ENCODE assay signal across 27 mouse cellular contexts in genomic region chr5:118011796-118012195, GRCm38 (mm10). TPM values are rescaled to one million over a fixed set of nuclear protein-coding genes. Genes with fewer than 3 reads are reported as not detected.
DNase-seq lines count a peak whose midpoint lies in the region; ATAC-seq and TF ChIP-seq lines count a peak whose summit lies in the region.
"Had no signal": no experiment of that assay in that cellular context is flagged by ENCODE, and none has a peak within 500 bp of the region (broad histone marks: within the 10 kb centered on the region; RNA-seq: fewer than 3 reads in every experiment).

No protein-coding gene starts in this region.

- WGBS in hindbrain, embryonic 16.5 days = 40% methylated on average over 7 of the region's 7 CpGs
- WGBS in hindbrain, embryonic 11.5 days = 74% methylated on average over 7 of the region's 7 CpGs
- 54% methylated on average over 7 of the region's 7 CpGs for WGBS in neural tube, embryonic 13.5 days
- 37% methylated on average over 7 of the region's 7 CpGs for WGBS in hindbrain, postnatal 0 days

- peaks cover 8% of the 10 kb centered on the region for H3K36me3 ChIP-seq in hindbrain, embryonic 16.5 days (ENCODE audit: control insufficient read depth, insufficient read depth, low read length)
- 0 out of 2 replicates have a peak, but pooled peaks cover 4% of the 10 kb centered on the region for H3K36me3 ChIP-seq in hindbrain, embryonic 11.5 days (ENCODE audit: control insufficient read depth, insufficient read depth, low read length)
- peaks cover 35% of the 10 kb centered on the region for H3K36me3 ChIP-seq in neural tube, embryonic 13.5 days
- peaks cover 34% of the 10 kb centered on the region for H3K36me3 ChIP-seq in hindbrain, postnatal 0 days (ENCODE audit: insufficient read depth, low read length)

- H3K9me3 ChIP-seq in hindbrain, embryonic 16.5 days (ENCODE audit: control insufficient read depth, low read length) = no peaks in the 10 kb centered on the region
- H3K9me3 ChIP-seq in hindbrain, embryonic 11.5 days (ENCODE audit: control insufficient read depth, low read length) = no peaks in the 10 kb centered on the region
- no peaks in the 10 kb centered on the region for H3K9me3 ChIP-seq in neural tube, embryonic 13.5 days
- H3K9me3 ChIP-seq in hindbrain, postnatal 0 days (ENCODE audit: low read length) = no peaks in the 10 kb centered on the region
- H3K9me3 ChIP-seq: G1E; heart, embryonic 10.5 days; intestine, embryonic 15.5 days; limb, embryonic 12.5 days; liver, embryonic 13.5 days; neural tube, embryonic 12.5 days; stomach, embryonic 15.5 days had no signal

- no peak overlapping the region for H3K9ac ChIP-seq in hindbrain, embryonic 16.5 days (ENCODE audit: low read depth, low read length)
- no peak overlapping the region for H3K9ac ChIP-seq in hindbrain, embryonic 11.5 days (ENCODE audit: low read depth, low read length)
- H3K9ac ChIP-seq in neural tube, embryonic 13.5 days = no peak overlapping the region
- H3K9ac ChIP-seq in hindbrain, postnatal 0 days (replicated peaks; ENCODE audit: low read length) = no peak overlapping the region
- H3K9ac ChIP-seq: intestine, embryonic 15.5 days; limb, embryonic 12.5 days; liver, embryonic 13.5 days; neural tube, embryonic 12.5 days; stomach, embryonic 15.5 days had no signal

- intact Hi-C loops in gastrocnemius, postnatal 14 days (cut with DNase I; ENCODE audit: low total_unique reads) = no loop called here

- no peak overlapping the region for H3K4me2 ChIP-seq in hindbrain, embryonic 16.5 days (ENCODE audit: low read length)
- H3K4me2 ChIP-seq in hindbrain, embryonic 11.5 days (replicated peaks; ENCODE audit: low read depth, low read length) = no peak overlapping the region
- no peak overlapping the region for H3K4me2 ChIP-seq in neural tube, embryonic 13.5 days
- no peak overlapping the region for H3K4me2 ChIP-seq in hindbrain, postnatal 0 days (ENCODE audit: low read depth, low read length)
- H3K4me2 ChIP-seq: intestine, embryonic 15.5 days; limb, embryonic 12.5 days; liver, embryonic 13.5 days; neural tube, embryonic 12.5 days; stomach, embryonic 15.5 days had no signal

- H3K4me3 ChIP-seq in hindbrain, embryonic 16.5 days (ENCODE audit: low read length) = no peak overlapping the region
- no peak overlapping the region for H3K4me3 ChIP-seq in hindbrain, embryonic 11.5 days (ENCODE audit: low read depth, low read length)
- H3K4me3 ChIP-seq in neural tube, embryonic 13.5 days = no peak overlapping the region
- no peak overlapping the region for H3K4me3 ChIP-seq in hindbrain, postnatal 0 days (ENCODE audit: low read length)
- H3K4me3 ChIP-seq: gastrocnemius, adult 2 months; heart, embryonic 10.5 days; intestine, embryonic 15.5 days; limb, embryonic 12.5 days; liver, embryonic 13.5 days; neural tube, embryonic 12.5 days; stomach, embryonic 15.5 days had no signal

- ATAC-seq in hindbrain, embryonic 16.5 days = 0 out of 2 replicates have a peak, but pooled peaks have one; percentile 38
- no peak for ATAC-seq in hindbrain, embryonic 11.5 days (ENCODE audit: low FRiP score)
- no peak for ATAC-seq in neural tube, embryonic 13.5 days (ENCODE audit: low read depth)
- ATAC-seq in hindbrain, postnatal 0 days = peak; percentile 58; the same call in 1 of the 2 replicates
- ATAC-seq: intestine, embryonic 15.5 days; Patski had no signal

- peaks cover 7% of the 10 kb centered on the region for H3K4me1 ChIP-seq in hindbrain, embryonic 16.5 days (ENCODE audit: control insufficient read depth, insufficient read depth, low read depth, low read length)
- 0 out of 2 replicates have a peak, but pooled peaks cover 2% of the 10 kb centered on the region for H3K4me1 ChIP-seq in hindbrain, embryonic 11.5 days (replicated peaks; ENCODE audit: control insufficient read depth, insufficient read depth, low read length)
- peaks cover 41% of the 10 kb centered on the region for H3K4me1 ChIP-seq in neural tube, embryonic 13.5 days (replicated peaks)
- H3K4me1 ChIP-seq in hindbrain, postnatal 0 days (ENCODE audit: insufficient read depth, low read length) = peaks cover 3% of the 10 kb centered on the region; the same call in 1 of the 2 replicates
- H3K4me1 ChIP-seq: liver, embryonic 13.5 days; stomach, embryonic 15.5 days had no signal

- no peak for DNase-seq in hindbrain, embryonic 11.5 days (ENCODE audit: low spot score)
- no peak for DNase-seq in neural tube, embryonic 10.5 days (ENCODE audit: extremely low spot score, low spot score)
- peak; percentile 46 for DNase-seq in hindbrain, postnatal 0 days (ENCODE audit: low spot score)
- DNase-seq in thymus, postnatal 0 days (ENCODE audit: low spot score) = no peak
- no peak for DNase-seq in gastrocnemius, postnatal 14 days
- DNase-seq: adrenal gland, adult 2 months; B cell, adult 2 months; cerebellum, adult 18-20 months; cerebellum, postnatal 14 days; gastrocnemius, adult 2 months; kidney, adult 8-10 months; kidney, postnatal 10 days; liver, embryonic 13.5 days; lung, adult 2 months; lung, postnatal 14 days; thymus, adult 18-20 months had no signal

- no peaks in the 10 kb centered on the region for H3K27me3 ChIP-seq in hindbrain, embryonic 16.5 days (replicated peaks; ENCODE audit: control insufficient read depth, insufficient read depth, low read length)
- H3K27me3 ChIP-seq in hindbrain, embryonic 11.5 days (ENCODE audit: control insufficient read depth, insufficient read depth, low read length) = no peaks in the 10 kb centered on the region
- no peaks in the 10 kb centered on the region for H3K27me3 ChIP-seq in neural tube, embryonic 13.5 days
- no peaks in the 10 kb centered on the region for H3K27me3 ChIP-seq in hindbrain, postnatal 0 days (ENCODE audit: insufficient read depth, low read length)
- H3K27me3 ChIP-seq: CH12.LX; intestine, embryonic 15.5 days; limb, embryonic 12.5 days; liver, embryonic 13.5 days; neural tube, embryonic 12.5 days; Patski; stomach, embryonic 15.5 days had no signal

- H3K27ac ChIP-seq in hindbrain, embryonic 16.5 days (ENCODE audit: low read depth, low read length) = no peak overlapping the region
- no peak overlapping the region for H3K27ac ChIP-seq in hindbrain, embryonic 11.5 days (ENCODE audit: low read depth, low read length)
- peak overlapping the region; percentile 63; the same call in 1 of the 2 replicates for H3K27ac ChIP-seq in neural tube, embryonic 13.5 days (replicated peaks)
- no peak overlapping the region for H3K27ac ChIP-seq in hindbrain, postnatal 0 days
- H3K27ac ChIP-seq: gastrocnemius, adult 2 months; heart, embryonic 10.5 days; intestine, embryonic 15.5 days; limb, embryonic 12.5 days; liver, embryonic 13.5 days; neural tube, embryonic 12.5 days had no signal

- TF ChIP-seq CTCF in hindbrain, postnatal 0 days (IDR thresholded peaks at IDR 0.05; ENCODE audit: low read depth) = no peak

RNA-seq across cellular contexts. Expression of gene Tesc, which starts 15.7 kb away (rescaled TPM):
- polyA plus RNA-seq in hindbrain, embryonic 16.5 days (2015; fragmentation: Nextera tagmentation; extraction: Ambion mirVana) = 4.1 and 5.4 TPM in 2 replicates
- 0.63 and 1.4 TPM in 2 replicates for polyA plus RNA-seq in hindbrain, embryonic 11.5 days (2014; fragmentation: Nextera tagmentation; extraction: Ambion mirVana)
- 1.8 and 2.1 TPM in 2 replicates for polyA plus RNA-seq in neural tube, embryonic 13.5 days (2015; fragmentation: Nextera tagmentation; extraction: Ambion mirVana)
- total RNA-seq in hindbrain, postnatal 0 days (2014; rRNA removed) = 1.4 and 3.8 TPM in 2 replicates
- 6.9 and 7.5 TPM in 2 replicates for polyA plus RNA-seq in hindbrain, postnatal 0 days (2015; fragmentation: Nextera tagmentation; extraction: Ambion mirVana)
- 13.7 and 15.8 TPM in 2 replicates for polyA plus RNA-seq in thymus, postnatal 0 days (2015; fragmentation: Nextera tagmentation; extraction: Ambion mirVana)
- total RNA-seq in gastrocnemius, postnatal 14 days (2021) = 1 to 10 TPM in 1 of 2 experiments, under 1 TPM in 1; 0.78 to 1.4 TPM
- total RNA-seq: G1E; hematopoietic stem cell, adult 5-6 weeks had no signal
- polyA plus RNA-seq: G1E had no signal

RNA-seq across cellular contexts. Expression of gene Fbxo21, which starts 35.3 kb away (rescaled TPM):
- polyA plus RNA-seq in hindbrain, embryonic 16.5 days (2015; fragmentation: Nextera tagmentation; extraction: Ambion mirVana) = 151 and 167 TPM in 2 replicates
- polyA plus RNA-seq in hindbrain, embryonic 11.5 days (2014; fragmentation: Nextera tagmentation; extraction: Ambion mirVana) = 80.2 and 93.6 TPM in 2 replicates
- polyA plus RNA-seq in neural tube, embryonic 13.5 days (2015; fragmentation: Nextera tagmentation; extraction: Ambion mirVana) = 133 and 139 TPM in 2 replicates
- 194 and 198 TPM in 2 replicates for total RNA-seq in hindbrain, postnatal 0 days (2014; rRNA removed)
- polyA plus RNA-seq in hindbrain, postnatal 0 days (2015; fragmentation: Nextera tagmentation; extraction: Ambion mirVana) = 126 and 134 TPM in 2 replicates
- 28.1 and 28.2 TPM in 2 replicates for polyA plus RNA-seq in thymus, postnatal 0 days (2015; fragmentation: Nextera tagmentation; extraction: Ambion mirVana)
- 10 to 100 TPM in 1 of 2 experiments, 1 to 10 TPM in 1; 9.5 to 13.4 TPM for total RNA-seq in gastrocnemius, postnatal 14 days (2021)

Comparison
In these comparisons a context has a peak if more than half of its experiments do, and no peak if none do; other contexts are left out.
1. ATAC-seq: peak in hindbrain, embryonic 16.5 days (single experiment) and hindbrain, postnatal 0 days (single experiment); none in hindbrain, embryonic 11.5 days (single experiment) and neural tube, embryonic 13.5 days (single experiment).